Mouse (Mus musculus): Measurements from ENCODE around the gene Cers6.
A peak's percentile ranks its signal among the peaks of the same experiment; 100 is the strongest.

Gene Cers6

DNA sequence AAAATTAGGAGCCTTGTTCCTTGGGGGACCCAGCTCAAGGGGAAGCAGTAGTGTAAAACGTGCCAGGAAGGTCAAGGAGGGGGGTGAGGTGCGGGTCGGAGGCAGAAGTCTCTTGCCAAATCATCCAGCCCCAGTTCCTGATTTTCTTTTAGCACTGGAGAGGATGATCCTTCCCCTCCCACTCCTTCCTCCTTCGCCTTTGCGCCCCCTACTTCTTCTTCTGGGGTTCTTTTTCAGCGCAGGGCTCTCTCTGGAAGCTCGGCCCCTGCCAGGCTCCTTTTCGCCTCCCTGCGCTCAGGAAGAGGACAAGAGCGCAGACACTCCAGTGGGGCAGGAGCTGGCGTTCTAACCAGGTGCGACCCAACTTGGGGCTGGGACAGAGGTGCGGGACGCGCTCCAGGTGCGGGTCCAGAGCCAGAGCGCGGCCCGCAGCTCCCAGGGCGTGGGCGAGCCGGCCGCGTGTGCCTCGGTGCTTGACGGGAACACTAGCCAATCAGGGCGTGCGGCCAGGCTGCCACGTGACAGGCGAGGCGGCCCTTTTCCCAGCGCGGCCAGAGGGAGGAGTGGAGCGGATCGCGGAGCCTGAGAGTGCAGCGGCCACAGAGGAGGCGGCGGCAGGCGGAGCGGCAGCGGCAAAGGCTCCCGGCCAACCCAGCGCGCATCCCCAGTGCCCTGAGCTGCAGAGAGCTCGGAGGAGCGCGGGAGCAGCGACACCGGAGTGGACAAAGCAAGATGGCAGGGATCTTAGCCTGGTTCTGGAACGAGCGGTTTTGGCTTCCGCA, at the start of gene Cers6:
Gene Cers6, plus strand, starts transcription at position 538 of the 782 bp plus-strand sequence.
- peak; percentile 97 for DNase-seq (ENCODE audit: low spot score)

DNA sequence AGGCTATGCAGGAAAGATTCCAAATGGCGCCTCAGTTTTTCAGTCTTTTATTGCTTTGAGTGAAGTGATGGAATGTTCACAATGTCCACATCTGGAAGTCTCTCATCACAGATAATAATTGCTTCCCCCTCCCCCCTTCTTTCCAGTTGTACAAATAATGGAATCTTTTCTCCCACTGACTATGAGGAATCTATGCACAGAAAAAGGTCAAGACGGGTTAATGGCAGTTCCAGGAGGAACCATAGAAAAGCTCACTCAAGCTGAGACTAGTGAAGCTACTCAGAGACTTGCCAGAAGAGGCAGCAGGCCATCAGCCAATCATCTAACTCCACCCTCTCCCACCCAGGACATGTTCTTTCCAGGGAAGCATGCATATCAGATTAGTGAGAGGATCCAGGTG, 46.8 kb upstream of the Cers6 start:
- no peak for DNase-seq (ENCODE audit: low spot score)

DNA sequence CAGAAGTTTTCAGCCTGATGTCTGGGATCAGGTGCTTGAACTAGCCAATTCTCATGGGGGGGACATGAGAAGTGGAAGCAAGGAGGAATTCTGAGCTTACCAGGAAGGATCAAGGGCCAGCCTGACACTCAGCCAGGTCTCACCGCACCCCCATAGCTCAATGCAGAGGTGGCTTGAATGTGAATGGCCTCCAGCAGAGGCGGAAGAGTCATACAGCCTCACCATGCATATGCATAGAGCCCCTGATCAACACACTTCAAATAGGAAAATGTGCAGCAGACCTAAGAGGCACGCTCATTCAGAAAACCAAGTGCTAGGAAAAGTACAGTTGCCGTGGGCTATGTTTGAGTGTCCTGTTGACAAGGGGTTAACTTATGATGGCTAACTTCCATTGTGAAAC, 42.2 kb upstream of the Cers6 start:
- no peak for DNase-seq (ENCODE audit: low spot score)

DNA sequence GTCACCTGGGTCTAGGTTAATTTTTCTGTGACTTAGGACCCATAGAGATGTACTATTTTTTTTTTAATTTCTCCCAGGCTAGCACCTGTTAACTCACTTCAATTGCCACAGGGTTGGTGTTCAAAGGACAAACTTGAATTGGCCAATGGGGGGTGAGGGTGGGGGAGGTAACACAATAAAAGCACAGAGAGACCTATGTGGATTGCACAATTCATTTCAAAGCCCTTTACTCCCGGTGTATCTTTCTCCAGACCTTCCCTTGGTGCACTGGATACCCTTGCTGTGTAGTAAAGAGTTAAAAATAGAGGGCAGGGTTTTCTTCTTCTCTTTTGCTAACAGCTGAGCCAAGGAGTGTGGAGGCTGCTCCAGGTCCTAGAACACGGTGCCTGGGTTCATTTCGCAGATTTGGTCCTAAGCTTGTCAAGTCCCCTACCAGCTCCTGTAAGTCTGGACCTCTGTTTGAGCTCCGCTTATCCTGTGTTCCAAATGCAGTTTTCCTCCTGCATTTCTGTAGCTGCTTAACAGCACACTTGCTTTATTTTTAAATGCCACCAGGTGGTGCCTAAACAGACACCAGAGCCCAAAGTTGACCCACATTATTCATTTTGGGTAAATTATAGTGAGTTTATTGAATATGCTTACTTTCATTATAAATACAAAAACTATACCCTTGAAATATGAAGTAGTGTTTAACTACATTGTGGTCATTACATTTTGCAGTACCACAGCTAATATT, 38.9 kb upstream of the Cers6 start:
- DNase-seq (ENCODE audit: low spot score): no peak

- no peak for DNase-seq (ENCODE audit: low spot score)
These were observed 35.8 kb upstream of the Cers6 start for GRCm38 (mm10) chr2:68825326-68826020.

DNA sequence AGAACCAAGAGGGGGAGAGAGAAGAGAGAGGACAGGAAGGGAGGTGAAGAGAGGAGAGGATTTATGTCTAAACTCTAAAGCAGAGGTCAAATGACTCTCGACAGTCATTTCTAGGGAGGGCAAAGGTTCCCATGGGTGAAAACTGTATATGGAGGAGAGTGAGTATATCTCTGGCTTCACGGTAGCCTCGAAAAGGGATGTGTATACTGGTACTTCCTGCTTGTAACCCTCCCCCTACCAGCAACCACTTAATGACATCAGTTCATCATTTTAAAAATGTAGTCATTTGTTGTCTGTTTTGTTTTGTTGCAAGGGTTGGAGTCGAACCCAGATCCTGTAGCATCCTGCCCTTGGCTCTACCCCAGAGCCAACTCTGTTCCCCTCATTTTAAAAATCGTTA, 17.9 kb upstream of the Cers6 start:
- no peak for DNase-seq (ENCODE audit: low spot score)

GRCm38 (mm10) chr2:68844530-68844929, 16.7 kb upstream of the Cers6 start:
- no peak for DNase-seq (ENCODE audit: low spot score)

GRCm38 (mm10) chr2:68845002-68845740, 16.1 kb upstream of the Cers6 start:
- DNase-seq (ENCODE audit: low spot score): no peak

GRCm38 (mm10) chr2:68860391-68860790, 850 bp upstream of the Cers6 start:
- no peak for DNase-seq (ENCODE audit: low spot score)

- peak; percentile 53 for DNase-seq (ENCODE audit: low spot score)
These were observed 651 bp downstream of the Cers6 start for GRCm38 (mm10) chr2:68861721-68862463.

GRCm38 (mm10) chr2:68862464-68863266, 1.4 kb downstream of the Cers6 start:
- no peak for DNase-seq (ENCODE audit: low spot score)

- DNase-seq (ENCODE audit: low spot score): no peak
These were observed 2.3 kb downstream of the Cers6 start for GRCm38 (mm10) chr2:68863561-68863960.

DNA sequence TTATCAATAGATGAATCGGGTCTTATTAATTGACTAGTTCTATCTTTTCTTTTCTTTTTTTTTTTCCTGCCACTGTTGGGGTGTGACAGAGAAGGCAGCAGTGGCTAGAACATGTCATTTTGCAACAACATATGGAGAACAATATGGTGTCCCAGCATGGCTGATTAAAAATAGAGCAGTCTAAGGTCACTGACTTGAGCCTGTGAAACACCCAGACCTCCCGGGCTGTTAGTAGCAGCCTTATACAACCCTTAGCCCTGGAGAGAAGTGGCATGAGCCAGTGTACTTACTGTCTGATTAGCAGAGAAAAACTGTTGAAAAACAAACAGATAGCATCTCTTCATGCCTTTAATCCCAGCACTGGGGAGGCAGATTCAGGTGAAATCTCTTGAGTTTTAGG, 3.1 kb downstream of the Cers6 start:
- DNase-seq (ENCODE audit: low spot score): no peak

DNA sequence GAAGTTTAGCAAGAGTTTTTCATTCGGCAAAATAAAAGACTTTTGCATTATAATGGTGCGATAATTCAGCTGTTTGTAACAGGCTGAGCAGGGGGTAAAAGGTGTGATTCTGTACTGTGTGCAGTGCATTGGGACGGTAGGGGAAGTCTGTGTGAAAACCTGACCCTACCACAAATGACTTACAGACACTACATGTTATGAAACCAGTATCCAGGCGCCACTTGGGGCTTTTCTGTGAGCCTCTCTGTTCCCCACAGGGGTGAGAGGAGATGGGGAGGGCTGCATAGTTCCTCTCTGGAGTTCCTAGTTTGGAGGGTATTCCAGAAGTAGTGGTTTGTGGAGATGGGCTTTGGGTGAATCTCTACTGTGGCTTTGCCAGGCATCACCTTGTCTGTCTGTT, 5.9 kb downstream of the Cers6 start:
- no peak for DNase-seq (ENCODE audit: low spot score)

GRCm38 (mm10) chr2:68870999-68871780, 9.9 kb downstream of the Cers6 start:
- DNase-seq (ENCODE audit: low spot score): no peak

DNA sequence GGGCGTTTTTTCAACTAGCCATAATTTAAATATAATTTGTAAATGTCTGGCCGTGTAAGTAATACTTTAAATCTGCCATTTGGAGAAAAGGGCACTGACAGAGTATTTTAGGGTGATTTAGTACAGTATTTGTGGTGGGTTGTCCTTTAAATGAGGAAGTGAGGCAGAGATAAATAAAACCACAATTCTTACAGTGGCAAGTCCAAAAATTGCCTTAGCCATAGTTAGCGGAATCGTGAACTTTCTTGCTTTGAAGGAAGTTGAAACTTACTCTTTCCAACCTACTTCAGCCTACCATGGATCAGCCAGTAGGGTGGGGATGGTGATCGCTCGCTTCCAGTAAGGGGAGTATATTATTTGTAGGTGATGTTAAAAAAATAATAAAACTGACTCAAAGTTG, 11.8 kb downstream of the Cers6 start:
- DNase-seq (ENCODE audit: low spot score): no peak

- peak; percentile 2 for DNase-seq (ENCODE audit: low spot score)
These were observed 12.6 kb downstream of the Cers6 start for GRCm38 (mm10) chr2:68873653-68874441.

- peak; percentile 3 for DNase-seq (ENCODE audit: low spot score)
These were observed 13.3 kb downstream of the Cers6 start for GRCm38 (mm10) chr2:68874575-68874974.

- DNase-seq (ENCODE audit: low spot score): no peak
These were observed 17.9 kb downstream of the Cers6 start for GRCm38 (mm10) chr2:68879071-68879651.
